Mouse (Mus musculus) left cerebral cortex, postnatal 10 days (tissue): ENCODE measurements around the gene Fam53a. TPM values are rescaled to one million over a fixed set of nuclear protein-coding genes. Genes with fewer than 3 reads are reported as not detected.

ENCODE experiments used
- DNase-seq, 2 experiments: peaks; one replicate each; pipeline ENCODE4 v3.0.0; 2021 to 2022; ENCODE audit warnings: low spot score in 2 of 2, mixed read lengths in 1 of 2; ENCODE audit errors: extremely low spot score in 1 of 2
- intact Hi-C: fragments of 180-260 bp; cut with DNase I; formaldehyde crosslinking; loops from one replicate; pipeline ENCODE4 v1.15.1; 2025
- total RNA-seq, 2 experiments: library from RNA; stranded (reverse); gene quantifications; 2 replicates each; pipeline ENCODE4 v1.2.3; 2021

Fam53a gene
- total RNA-seq, 2 experiments from 2014 or later = 17.3 to 19.6 TPM

DNA sequence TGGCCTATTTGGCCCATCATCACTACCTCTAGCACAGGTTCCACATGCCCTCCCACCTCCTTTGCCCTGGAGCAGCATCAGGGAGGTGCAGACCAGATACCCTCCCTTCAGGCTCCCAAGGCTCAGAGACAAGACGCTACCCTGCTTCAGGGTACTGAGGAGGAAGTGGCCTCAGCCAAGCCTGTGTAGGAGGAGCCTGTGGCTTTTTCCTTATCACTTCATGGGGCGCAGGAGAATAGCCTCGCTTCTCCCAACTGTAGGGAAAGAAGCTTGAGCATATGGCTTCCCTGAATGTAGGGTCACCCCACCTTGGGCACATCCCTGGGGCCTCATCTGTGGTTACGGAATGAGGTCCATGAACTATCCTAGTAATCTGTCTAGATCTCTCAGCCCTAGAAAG, 55.2 kb downstream of the Fam53a start:
- intact Hi-C loops = no loop called here
- DNase-seq = no peak

DNA sequence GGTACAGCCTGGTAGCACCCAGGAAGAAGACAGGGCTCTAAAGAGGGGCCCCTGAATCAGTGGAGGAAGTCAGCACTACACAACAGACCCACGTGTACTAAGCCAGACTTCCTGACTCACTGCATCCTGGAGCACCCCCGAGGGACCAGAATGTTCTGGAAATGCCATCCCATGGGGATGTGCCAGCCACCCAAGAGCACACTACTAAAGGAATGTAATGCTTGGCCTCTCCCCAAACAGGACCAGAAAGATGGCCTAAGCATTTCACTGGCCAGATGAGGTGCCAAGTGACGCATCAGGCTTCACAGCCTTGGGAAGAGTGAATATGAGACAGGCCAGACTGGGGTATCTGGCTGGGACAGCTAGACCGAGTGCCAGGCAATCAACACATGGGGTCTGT, 63.5 kb downstream of the Fam53a start:
- intact Hi-C loops = no loop called here
- DNase-seq = no peak

DNA sequence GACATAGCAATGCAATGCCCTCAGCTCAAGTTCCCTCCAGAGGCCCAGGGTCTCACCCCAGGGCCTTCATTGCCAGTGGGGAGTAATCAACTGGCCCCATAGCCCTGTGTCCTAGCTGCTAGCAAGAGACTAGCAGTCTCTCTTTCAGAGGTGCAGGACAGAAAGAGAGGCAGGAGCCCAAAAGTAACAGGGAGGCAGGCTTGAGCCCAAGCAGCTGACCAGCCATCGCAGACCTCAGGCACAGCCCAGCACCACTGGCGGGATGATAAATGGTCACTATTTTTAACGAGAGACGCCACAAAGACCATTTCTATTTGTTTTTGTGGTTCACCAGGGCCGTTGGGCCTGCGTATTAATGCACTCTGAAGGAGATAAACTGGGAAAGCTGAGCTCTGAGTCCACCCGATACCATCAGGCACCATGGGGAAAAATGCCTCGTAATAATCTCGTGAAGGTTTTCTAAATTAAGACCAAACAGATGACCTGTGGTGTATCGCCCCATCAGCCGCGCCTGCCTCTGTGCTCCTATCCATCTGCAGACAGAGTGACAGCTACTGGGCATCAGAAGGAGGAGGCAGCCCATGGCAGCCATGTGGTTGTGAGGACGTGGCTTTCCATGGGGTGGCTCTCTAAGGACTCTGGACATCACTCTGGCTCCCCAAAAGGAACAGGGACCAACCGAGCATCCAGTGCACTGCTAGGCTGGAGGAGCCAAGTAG, 73.0 kb downstream of the Fam53a start:
- intact Hi-C loops = no loop called here
- no peak for DNase-seq

Other genes with a start within 250 kb of the Fam53a start
- gene Nkx1-1, start 195.7 kb downstream of the Fam53a start, total RNA-seq = not detected
- under 1 TPM; 0.51 to 0.59 TPM for gene Gm9903, start 290 bp upstream of the Fam53a start, total RNA-seq
- gene Slbp, start 22.9 kb upstream of the Fam53a start, total RNA-seq = 10 to 100 TPM; 26.5 to 28.9 TPM
- 10 to 100 TPM in 1 of 2 experiments, 1 to 10 TPM in 1; 9.9 to 15.0 TPM for gene Tacc3, start 28.5 kb upstream of the Fam53a start, total RNA-seq
- gene Tmem129, start 28.8 kb upstream of the Fam53a start, total RNA-seq = 10 to 100 TPM; 22.2 to 23.9 TPM
- 100 to 1,000 TPM in 1 of 2 experiments, 10 to 100 TPM in 1; 71.3 to 109 TPM for gene Fgfr3, start 92.0 kb upstream of the Fam53a start, total RNA-seq
- 100 to 1,000 TPM in 1 of 2 experiments, 10 to 100 TPM in 1; 99.6 to 113 TPM for gene Letm1, start 153.2 kb upstream of the Fam53a start, total RNA-seq
- 100 to 1,000 TPM; 157 to 158 TPM for gene Nsd2, start 191.1 kb upstream of the Fam53a start, total RNA-seq